Mouse (Mus musculus): Measurements from ENCODE around the gene Aldh16a1. TPM values are rescaled to one million over a fixed set of nuclear protein-coding genes. Genes with fewer than 3 reads are reported as not detected.
A peak's percentile ranks its signal among the peaks of the same experiment; 100 is the strongest.

The Aldh16a1 gene
- 79.2 and 106 TPM in 2 replicates for total RNA-seq (2021)
- long read RNA-seq, transcript Aldh16a1-206 (17 exons, 3,537 nt): major isoform, 62 of 98 reads
- long read RNA-seq, partial matches to known transcripts: 23 of 98 reads
- long read RNA-seq, other reads (novel, unspliced or antisense): 13 of 98 reads

- peak; percentile 96 for DNase-seq
Observed at GRCm38 (mm10) chr7:45154096-45154992, at the start of gene Aldh16a1, which contains the start of gene Pih1d1. Gene Aldh16a1, minus strand, starts transcription at chr7:45154584. Gene Pih1d1, plus strand, starts transcription at chr7:45154303.

- DNase-seq: no peak
Observed at GRCm38 (mm10) chr7:45202654-45203053, 48.3 kb upstream of the Aldh16a1 start.

- DNase-seq: no peak
Observed at GRCm38 (mm10) chr7:45198961-45199360, 44.6 kb upstream of the Aldh16a1 start.

- DNase-seq: peak; percentile 76
Observed at GRCm38 (mm10) chr7:45198435-45198834, 44.1 kb upstream of the Aldh16a1 start.

GRCm38 (mm10) chr7:45196994-45197393, 42.6 kb upstream of the Aldh16a1 start:
- DNase-seq: no peak

- DNase-seq: no peak
Observed at GRCm38 (mm10) chr7:45196176-45196535, 41.8 kb upstream of the Aldh16a1 start.

- DNase-seq: no peak
Observed at GRCm38 (mm10) chr7:45195341-45196175, 41.2 kb upstream of the Aldh16a1 start.

- no peak for DNase-seq
Observed at GRCm38 (mm10) chr7:45193871-45194785, 39.7 kb upstream of the Aldh16a1 start.

GRCm38 (mm10) chr7:45193406-45193805, 39.0 kb upstream of the Aldh16a1 start:
- no peak for DNase-seq

- DNase-seq: no peak
Observed at GRCm38 (mm10) chr7:45192585-45193310, 38.4 kb upstream of the Aldh16a1 start.

- DNase-seq: no peak
Observed at GRCm38 (mm10) chr7:45191803-45192363, 37.5 kb upstream of the Aldh16a1 start.

GRCm38 (mm10) chr7:45191161-45191560, 36.8 kb upstream of the Aldh16a1 start:
- DNase-seq: no peak

- DNase-seq: no peak
Observed at GRCm38 (mm10) chr7:45190186-45190585, 35.8 kb upstream of the Aldh16a1 start.

- DNase-seq: no peak
Observed at GRCm38 (mm10) chr7:45189600-45189999, 35.2 kb upstream of the Aldh16a1 start.

- DNase-seq: no peak
Observed at GRCm38 (mm10) chr7:45185921-45186320, 31.5 kb upstream of the Aldh16a1 start.

GRCm38 (mm10) chr7:45183672-45184071, 29.3 kb upstream of the Aldh16a1 start:
- DNase-seq: no peak

GRCm38 (mm10) chr7:45182606-45183005, 28.2 kb upstream of the Aldh16a1 start:
- no peak for DNase-seq

- peak; percentile 89 for DNase-seq
Observed at GRCm38 (mm10) chr7:45182199-45182601, 27.8 kb upstream of the Aldh16a1 start.

- DNase-seq: no peak
Observed at GRCm38 (mm10) chr7:45181540-45181939, 27.2 kb upstream of the Aldh16a1 start.

- no peak for DNase-seq
Observed at GRCm38 (mm10) chr7:45180896-45181477, 26.6 kb upstream of the Aldh16a1 start, which contains the start of gene Pth2. Gene Pth2, plus strand, starts transcription at chr7:45180995.
